Mouse (Mus musculus): Measurements from ENCODE around the gene Bag6. TPM values are rescaled to one million over a fixed set of nuclear protein-coding genes. Genes with fewer than 3 reads are reported as not detected.

Bag6 gene
- polyA plus RNA-seq (2014; fragmentation: Illumina TruSeq; extraction: RNeasy Lipid Tissue Mini Kit (QIAGEN cat#74804); ENCODE audit: insufficient read depth, low read depth, low replicate concordance), result 66.8 TPM

GRCm38 (mm10) chr17:35134801-35135590 is at the start of gene Bag6:
Gene Bag6 (plus strand): TSS chr17:35135178.

GRCm38 (mm10) chr17:35085208-35085865 is 49.6 kb upstream of the Bag6 start, which contains the start of gene Ly6g6f:
Gene Ly6g6f (minus strand): TSS chr17:35085610.

GRCm38 (mm10) chr17:35088825-35089644 is 45.9 kb upstream of the Bag6 start, which contains the start of gene Abhd16a:
Gene Abhd16a (plus strand): TSS chr17:35089263.

GRCm38 (mm10) chr17:35108097-35108496 is 26.9 kb upstream of the Bag6 start, which contains the start of gene Ly6g5c:
Gene Ly6g5c (plus strand): TSS chr17:35108279.

DNA sequence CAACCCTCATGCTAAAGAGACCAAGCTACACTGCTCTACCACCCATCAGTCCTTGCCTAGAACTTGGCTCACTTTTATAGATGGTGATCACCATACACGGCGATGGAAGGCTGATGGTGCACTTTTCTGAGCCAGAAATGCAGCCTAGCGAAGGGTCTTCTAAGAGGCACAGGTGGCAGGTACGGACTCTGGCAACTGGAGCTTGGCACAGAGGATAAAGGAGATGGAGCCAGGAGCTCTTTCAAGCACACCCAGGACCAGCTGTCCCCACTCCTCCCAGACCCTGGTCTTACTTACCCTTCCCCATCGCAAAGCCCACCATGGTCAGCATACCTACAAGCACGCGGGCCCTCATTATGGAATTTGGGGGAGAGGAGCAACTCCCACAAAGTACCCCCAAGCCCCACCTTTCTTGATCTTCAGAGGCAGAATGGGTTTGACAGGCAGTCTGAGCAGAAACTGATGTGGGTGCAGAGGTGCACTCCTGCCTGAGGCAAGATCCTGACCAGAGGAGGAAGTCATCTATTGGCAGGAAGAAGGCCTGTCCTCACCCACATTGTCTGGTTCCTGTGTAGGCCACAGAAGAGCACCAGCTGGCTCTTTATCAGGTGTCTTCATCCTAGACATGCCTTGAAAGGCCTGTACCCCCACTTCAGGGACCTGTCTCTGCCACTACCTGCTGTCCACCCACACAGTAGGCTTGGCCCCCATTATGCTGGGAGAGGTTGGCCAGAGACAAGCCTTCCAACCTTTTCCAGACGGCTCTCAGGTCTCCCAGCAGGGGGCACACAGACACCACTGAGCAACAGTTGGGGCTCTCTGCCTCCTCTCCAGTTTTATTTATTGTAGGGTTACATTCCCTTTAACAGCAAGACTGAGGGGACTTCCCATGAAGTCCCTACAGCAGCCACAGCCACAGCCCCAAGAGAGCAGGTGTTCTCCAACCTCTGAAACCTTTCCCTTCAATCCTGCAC is 19.6 kb upstream of the Bag6 start, which contains the start of gene Ly6g5b:
TSS of gene Ly6g5b (minus strand) at position 383 of the 974 bp plus-strand sequence.

GRCm38 (mm10) chr17:35121143-35121799 is 13.7 kb upstream of the Bag6 start, which contains the start of gene Gpank1:
Gene Gpank1 (plus strand): TSS chr17:35121455.

DNA sequence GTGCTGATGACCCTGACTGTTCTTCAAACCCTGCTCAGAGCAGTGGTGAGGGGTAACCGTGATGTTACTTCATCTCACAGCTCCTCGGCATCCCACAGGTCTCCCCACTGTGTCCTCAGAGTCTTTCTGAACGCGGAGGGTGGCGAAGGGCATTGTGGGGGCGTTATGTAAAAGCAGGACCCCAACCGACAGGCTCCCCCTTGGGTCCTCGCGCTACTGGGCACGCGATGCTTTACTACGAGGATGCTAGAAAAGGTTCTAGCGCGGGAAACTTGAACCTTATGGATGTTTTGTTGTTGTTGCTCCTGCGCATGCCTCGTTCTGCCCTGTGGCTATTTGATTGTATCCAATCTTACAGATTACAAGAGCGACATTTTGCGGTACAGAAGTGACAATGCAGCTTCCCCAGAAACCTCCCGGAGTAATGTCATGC is 13.1 kb upstream of the Bag6 start, which contains the start of gene Csnk2b:
TSS of gene Csnk2b (minus strand) at position 183 of the 433 bp plus-strand sequence.

DNA sequence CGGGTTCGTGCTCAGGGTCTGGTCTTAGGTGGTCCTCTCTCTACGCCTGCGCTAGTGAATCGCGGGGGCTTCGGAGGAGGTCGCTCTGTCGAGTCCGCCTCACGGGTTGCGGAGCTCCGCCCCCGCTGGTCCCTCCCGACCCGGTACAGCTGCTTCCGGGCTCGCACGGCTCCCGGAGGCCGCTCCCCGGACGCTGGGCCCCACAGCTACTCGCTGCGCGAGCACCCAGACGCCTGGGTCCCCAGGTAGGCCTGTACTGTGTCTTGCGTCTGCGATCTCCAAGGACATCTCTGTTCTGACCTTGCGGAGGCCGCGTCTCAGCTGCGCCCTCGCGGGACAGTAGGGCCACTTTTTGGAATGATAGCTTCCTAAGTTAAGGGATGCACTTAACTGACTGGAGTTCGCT is 8.8 kb upstream of the Bag6 start, which contains the start of gene D17H6S53E:
TSS of gene D17H6S53E (plus strand) at position 168 of the 406 bp plus-strand sequence.

DNA sequence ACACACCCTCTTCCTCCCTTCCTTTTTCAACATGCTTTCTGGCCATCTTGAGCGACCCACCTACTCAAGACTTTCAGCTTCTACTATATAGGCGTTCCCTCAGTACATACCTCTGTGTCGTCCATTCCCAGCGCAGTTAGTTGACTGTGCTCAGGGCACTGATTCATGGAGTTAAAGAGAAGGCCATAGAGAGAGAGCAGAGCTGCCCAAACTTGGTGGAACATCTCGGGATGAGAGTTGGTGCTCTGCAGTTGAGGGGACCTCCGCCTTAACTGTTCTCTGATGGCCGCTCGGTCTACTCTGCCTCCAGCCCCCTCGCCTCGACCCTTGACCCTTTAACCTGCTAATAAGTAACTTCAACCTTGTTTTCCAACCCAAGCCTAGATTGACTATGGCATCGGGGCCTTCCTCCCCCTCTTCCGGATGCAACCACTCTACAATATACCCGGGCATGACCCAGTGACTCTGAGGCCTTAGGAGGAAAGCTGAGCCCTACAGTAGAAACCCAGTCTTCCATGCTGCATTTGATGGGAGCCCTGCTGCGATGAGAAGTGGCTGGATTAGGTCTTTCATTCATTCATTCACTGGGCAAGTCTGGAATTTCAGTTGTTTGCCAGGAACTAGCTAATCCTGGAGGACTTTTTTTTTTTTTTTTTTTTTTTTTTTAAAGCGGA is 3.3 kb upstream of the Bag6 start, which contains the start of gene Apom:
TSS of gene Apom (minus strand) at position 551 of the 674 bp plus-strand sequence.

GRCm38 (mm10) chr17:35164568-35165450 is 29.8 kb downstream of the Bag6 start, which contains the start of gene Prrc2a:
Gene Prrc2a (minus strand): TSS chr17:35164897.

GRCm38 (mm10) chr17:35175968-35176367 is 41.0 kb downstream of the Bag6 start, which contains the start of gene Aif1:
Gene Aif1 (minus strand): TSS chr17:35176068.

GRCm38 (mm10) chr17:35187959-35188610 is 53.1 kb downstream of the Bag6 start, which contains the start of gene Lst1:
Gene Lst1 (minus strand): TSS chr17:35188439.

GRCm38 (mm10) chr17:35193881-35194843 is 59.2 kb downstream of the Bag6 start, which contains the start of gene Ltb:
Gene Ltb (plus strand): TSS chr17:35194439.

All from lung, adult 10 weeks (tissue).